Mouse (Mus musculus): ENCODE measurements around the gene Aicda. TPM values are rescaled to one million over a fixed set of nuclear protein-coding genes. Genes with fewer than 3 reads are reported as not detected.

The Aicda gene
- polyA plus RNA-seq, 1 experiment from 2014 or later, result 0.13 TPM

DNA sequence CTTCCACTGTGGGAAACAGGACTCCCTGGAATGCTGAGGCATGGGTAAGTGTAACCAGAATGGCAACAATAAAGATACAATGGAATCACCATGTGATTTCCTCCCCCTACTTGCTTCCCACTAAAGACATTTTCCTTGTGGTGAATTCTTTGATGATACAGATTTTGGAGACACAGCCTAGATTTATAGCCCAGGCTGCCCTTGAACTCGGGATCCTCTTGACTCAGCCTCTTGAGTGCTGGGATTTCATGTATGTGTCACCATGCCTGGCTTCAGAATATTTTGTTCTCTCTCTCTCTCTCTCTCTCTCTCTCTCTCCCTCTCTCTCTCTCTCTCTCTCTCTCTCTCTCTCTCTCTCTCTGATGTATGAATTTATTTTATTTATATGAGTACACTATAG, 25.5 kb downstream of the Aicda start:
- H3K9me3 ChIP-seq, result no peaks in the 10 kb centered on the region
- ATAC-seq (ENCODE audit: insufficient read depth, low FRiP score, low read depth), result no peak
- no peaks in the 10 kb centered on the region for H3K4me1 ChIP-seq
- H3K9ac ChIP-seq, result no peak overlapping the region
- H3K36me3 ChIP-seq, result no peaks in the 10 kb centered on the region
- H3K4me3 ChIP-seq (replicated peaks), result no peak overlapping the region
- H3K27ac ChIP-seq, result no peak overlapping the region
- 73% methylated on average over 1 of the region's 1 CpGs for WGBS
- H3K4me2 ChIP-seq, result no peak overlapping the region
- H3K27me3 ChIP-seq (replicated peaks), result no peaks in the 10 kb centered on the region

DNA sequence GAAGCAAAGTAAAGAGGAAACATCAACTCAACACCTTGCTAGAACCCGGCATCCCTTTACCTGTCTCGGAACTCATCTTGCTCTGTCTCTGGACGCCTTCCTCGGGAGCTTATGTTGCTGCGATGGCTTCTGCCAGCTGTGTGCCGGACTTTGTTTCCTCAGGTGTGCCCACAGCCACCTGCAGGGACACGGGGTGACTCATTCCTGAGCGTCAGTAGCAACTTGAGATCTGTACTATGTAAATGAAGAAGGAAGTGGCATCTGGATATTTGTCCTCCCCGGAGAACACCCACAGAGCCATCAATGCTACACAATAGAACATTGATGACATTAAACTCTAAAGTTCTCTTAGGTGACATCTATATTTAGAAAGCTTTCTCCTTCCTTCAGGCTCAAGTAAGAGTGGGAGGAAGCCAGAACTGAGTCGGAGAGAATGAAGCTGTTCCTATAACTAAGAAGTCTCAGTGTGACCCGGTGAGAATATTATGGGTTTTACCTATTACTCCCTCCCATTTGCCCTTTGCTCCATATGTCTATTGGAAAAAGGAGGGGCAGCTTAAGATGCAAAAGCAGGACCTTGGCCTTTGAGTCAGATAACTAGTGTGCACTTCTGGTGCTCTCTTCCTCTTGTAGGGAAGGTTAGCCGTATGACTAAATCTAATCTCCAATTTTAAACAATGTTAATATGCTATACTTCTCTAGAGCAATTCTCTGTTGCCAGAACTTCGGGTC, 37.6 kb downstream of the Aicda start:
- H3K4me1 ChIP-seq, result no peaks in the 10 kb centered on the region
- H3K36me3 ChIP-seq, result no peaks in the 10 kb centered on the region
- H3K9me3 ChIP-seq, result no peaks in the 10 kb centered on the region
- no peak overlapping the region for H3K9ac ChIP-seq
- H3K27ac ChIP-seq, result no peak overlapping the region
- peak; percentile 22; the same call in 1 of the 2 replicates for ATAC-seq (ENCODE audit: insufficient read depth, low FRiP score, low read depth)
- WGBS, result 72% methylated on average over 13 of the region's 13 CpGs
- H3K4me3 ChIP-seq (replicated peaks), result no peak overlapping the region
- no peak overlapping the region for H3K4me2 ChIP-seq
- no peaks in the 10 kb centered on the region for H3K27me3 ChIP-seq (replicated peaks)

DNA sequence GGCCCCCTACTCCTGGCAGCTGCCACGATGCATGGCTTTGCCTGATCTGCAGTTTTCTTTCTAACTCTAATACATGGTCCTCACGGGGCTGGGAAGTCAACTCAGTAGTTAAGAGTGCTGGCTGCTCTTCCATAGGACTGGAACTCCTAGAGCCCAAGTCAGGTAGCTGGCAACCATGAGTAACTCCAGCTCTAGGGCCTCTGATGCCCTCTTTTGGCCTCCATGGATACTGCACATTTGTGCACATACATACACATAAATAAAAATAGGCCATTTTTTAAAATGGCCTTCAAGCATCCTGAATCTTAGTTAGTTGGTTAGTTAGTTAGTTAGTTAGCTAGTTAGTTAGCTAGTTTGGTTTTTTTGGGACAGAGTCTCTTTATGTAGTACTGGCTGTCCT, 39.3 kb downstream of the Aicda start:
- H3K4me3 ChIP-seq (replicated peaks), result no peak overlapping the region
- no peaks in the 10 kb centered on the region for H3K9me3 ChIP-seq
- no peak overlapping the region for H3K4me2 ChIP-seq
- H3K9ac ChIP-seq, result no peak overlapping the region
- ATAC-seq (ENCODE audit: insufficient read depth, low FRiP score, low read depth), result no peak
- WGBS, result 81% methylated on average over 2 of the region's 2 CpGs
- no peak overlapping the region for H3K27ac ChIP-seq
- H3K4me1 ChIP-seq, result no peaks in the 10 kb centered on the region
- no peaks in the 10 kb centered on the region for H3K36me3 ChIP-seq
- no peaks in the 10 kb centered on the region for H3K27me3 ChIP-seq (replicated peaks)

DNA sequence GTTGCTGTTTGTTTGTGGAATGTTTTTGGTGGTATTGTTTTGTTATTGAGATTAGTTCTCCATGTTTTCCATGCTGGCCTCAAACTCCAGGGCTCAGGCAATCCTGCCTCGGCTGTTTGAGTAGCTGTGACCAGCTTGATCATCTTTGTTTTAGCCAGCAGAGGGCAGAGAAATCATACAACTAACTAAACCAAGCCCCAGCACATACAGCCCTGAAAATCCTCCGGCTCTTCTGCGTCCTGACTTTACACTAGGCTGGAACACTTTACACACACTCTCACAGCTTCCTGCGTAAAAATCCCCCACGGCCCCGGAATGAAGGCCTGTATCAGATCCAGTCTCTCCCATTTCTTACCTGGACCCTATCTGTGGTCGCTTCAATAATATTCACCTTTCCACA, 42.0 kb downstream of the Aicda start:
- WGBS, result 17% methylated on average over 7 of the region's 7 CpGs
- no peaks in the 10 kb centered on the region for H3K9me3 ChIP-seq
- no peak overlapping the region for H3K27ac ChIP-seq
- peak; percentile 41; the same call in 1 of the 2 replicates for ATAC-seq (ENCODE audit: insufficient read depth, low FRiP score, low read depth)
- no peaks in the 10 kb centered on the region for H3K27me3 ChIP-seq (replicated peaks)
- no peaks in the 10 kb centered on the region for H3K36me3 ChIP-seq
- H3K4me2 ChIP-seq, result no peak overlapping the region
- H3K9ac ChIP-seq, result no peak overlapping the region
- no peaks in the 10 kb centered on the region for H3K4me1 ChIP-seq
- H3K4me3 ChIP-seq (replicated peaks), result no peak overlapping the region

DNA sequence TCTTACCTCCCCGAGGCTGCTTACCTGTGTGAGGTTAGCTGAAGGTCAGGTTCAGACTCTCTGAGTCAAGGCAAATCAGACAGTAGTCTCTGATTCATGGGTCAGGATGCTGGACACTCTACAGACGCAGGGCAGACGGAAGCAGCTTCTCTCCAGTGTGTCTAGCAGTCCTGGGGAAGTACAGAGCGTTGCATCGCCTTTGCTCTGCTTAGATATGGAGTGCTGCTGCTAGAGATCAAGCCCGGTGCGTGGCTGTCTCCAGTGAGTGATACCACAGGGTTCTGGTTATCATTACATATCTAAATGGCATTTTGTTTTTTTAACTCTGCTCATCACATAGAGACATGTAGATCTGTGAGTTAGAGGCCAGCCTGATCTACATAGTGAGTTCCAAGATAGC, 43.0 kb downstream of the Aicda start:
- Histone ChIP-seq H3K4me3 (replicated peaks) (no peak overlapping the region), H3K4me2 (no peak overlapping the region), H3K27me3 (replicated peaks) (no peaks in the 10 kb centered on the region), H3K9ac (no peak overlapping the region), H3K9me3 (no peaks in the 10 kb centered on the region), H3K4me1 (no peaks in the 10 kb centered on the region), H3K27ac (no peak overlapping the region), H3K36me3 (no peaks in the 10 kb centered on the region)
- WGBS, result 74% methylated on average over 7 of the region's 7 CpGs
- ATAC-seq (ENCODE audit: insufficient read depth, low FRiP score, low read depth), result no peak

DNA sequence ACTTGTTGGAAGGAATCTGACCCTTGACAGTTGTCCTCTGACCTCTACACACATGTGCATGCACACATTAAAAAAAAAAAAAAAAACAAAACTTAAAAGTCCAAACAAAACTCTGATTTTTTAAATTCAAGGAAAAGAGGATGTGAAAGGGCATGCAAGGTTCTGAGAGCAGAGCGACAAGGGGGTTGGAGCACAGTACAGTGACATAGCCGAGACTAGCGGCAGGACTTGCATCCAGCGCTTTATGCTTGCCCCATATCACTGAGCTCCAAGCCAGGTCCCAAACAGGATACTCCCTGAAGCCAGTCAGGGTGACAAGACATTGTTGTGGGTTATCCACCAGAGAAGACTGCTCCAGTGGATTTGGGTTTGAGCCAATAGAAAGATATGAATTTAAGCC, 44.4 kb downstream of the Aicda start:
- Histone ChIP-seq H3K9ac (no peak overlapping the region), H3K27ac (no peak overlapping the region), H3K9me3 (no peaks in the 10 kb centered on the region), H3K27me3 (replicated peaks) (no peaks in the 10 kb centered on the region), H3K4me3 (replicated peaks) (no peak overlapping the region), H3K4me1 (no peaks in the 10 kb centered on the region), H3K4me2 (no peak overlapping the region), H3K36me3 (no peaks in the 10 kb centered on the region)
- no peak for ATAC-seq (ENCODE audit: insufficient read depth, low FRiP score, low read depth)
- 83% methylated on average over 4 of the region's 4 CpGs for WGBS

DNA sequence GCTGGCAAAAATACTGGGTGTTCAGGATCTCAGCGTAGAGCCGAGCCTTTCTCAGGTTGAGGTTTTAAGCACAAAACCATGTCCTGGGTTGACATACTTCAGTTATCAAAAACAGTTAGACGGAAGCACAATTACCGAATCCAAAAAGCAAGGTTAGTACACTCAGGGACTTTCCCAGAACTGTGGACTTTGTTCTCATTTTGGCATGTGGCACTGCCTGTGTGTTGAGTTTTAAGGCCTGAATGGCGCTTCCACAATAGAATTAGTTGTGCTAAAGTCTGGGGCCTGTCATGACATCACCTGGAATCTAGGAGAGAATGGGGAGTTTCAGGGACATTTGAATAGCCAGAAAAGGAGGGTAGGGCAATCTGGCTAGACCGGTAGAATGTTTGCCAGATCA, 44.8 kb downstream of the Aicda start:
- Histone ChIP-seq H3K9ac (no peak overlapping the region), H3K36me3 (no peaks in the 10 kb centered on the region), H3K4me3 (replicated peaks) (no peak overlapping the region), H3K27me3 (replicated peaks) (no peaks in the 10 kb centered on the region), H3K4me2 (no peak overlapping the region), H3K4me1 (no peaks in the 10 kb centered on the region), H3K27ac (no peak overlapping the region), H3K9me3 (no peaks in the 10 kb centered on the region)
- WGBS, result 79% methylated on average over 6 of the region's 6 CpGs
- ATAC-seq (ENCODE audit: insufficient read depth, low FRiP score, low read depth), result no peak

DNA sequence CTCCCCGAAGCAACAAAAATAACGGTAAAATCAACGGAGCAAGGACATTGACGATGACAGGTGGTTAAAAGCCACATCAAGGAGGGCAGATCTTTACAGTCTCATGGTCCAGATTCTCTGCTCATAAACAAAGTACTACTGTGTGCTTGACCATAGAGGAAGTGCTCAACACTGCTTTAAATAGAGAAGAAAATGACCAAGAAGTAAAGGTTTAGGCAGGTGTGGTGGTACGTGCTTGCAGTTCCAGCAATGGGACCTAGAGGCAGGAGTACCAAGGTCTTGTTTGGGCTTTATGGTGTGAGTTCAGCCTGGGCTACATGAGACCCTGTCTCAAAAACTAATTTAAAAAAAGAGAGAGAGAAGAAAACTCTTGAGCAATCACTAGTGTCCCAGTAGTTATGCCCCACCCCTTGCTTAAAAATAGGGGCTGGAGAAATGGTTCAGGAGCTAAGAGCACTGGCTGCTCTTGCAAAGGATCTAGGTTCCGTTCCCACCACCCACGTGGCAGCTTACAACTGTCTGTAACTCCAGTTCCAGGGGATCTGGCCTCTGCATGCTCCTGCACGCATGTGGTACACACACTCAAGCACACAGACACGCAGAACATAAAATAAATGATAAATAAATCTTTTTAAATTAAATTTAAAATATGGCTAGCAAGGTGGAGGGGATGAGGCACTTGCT, 45.6 kb downstream of the Aicda start:
- Histone ChIP-seq H3K9me3 (no peaks in the 10 kb centered on the region), H3K36me3 (no peaks in the 10 kb centered on the region), H3K4me2 (no peak overlapping the region), H3K27ac (no peak overlapping the region), H3K9ac (no peak overlapping the region), H3K4me1 (no peaks in the 10 kb centered on the region), H3K27me3 (replicated peaks) (no peaks in the 10 kb centered on the region), H3K4me3 (replicated peaks) (no peak overlapping the region)
- WGBS, result 87% methylated on average over 9 of the region's 9 CpGs
- ATAC-seq (ENCODE audit: insufficient read depth, low FRiP score, low read depth), result no peak

DNA sequence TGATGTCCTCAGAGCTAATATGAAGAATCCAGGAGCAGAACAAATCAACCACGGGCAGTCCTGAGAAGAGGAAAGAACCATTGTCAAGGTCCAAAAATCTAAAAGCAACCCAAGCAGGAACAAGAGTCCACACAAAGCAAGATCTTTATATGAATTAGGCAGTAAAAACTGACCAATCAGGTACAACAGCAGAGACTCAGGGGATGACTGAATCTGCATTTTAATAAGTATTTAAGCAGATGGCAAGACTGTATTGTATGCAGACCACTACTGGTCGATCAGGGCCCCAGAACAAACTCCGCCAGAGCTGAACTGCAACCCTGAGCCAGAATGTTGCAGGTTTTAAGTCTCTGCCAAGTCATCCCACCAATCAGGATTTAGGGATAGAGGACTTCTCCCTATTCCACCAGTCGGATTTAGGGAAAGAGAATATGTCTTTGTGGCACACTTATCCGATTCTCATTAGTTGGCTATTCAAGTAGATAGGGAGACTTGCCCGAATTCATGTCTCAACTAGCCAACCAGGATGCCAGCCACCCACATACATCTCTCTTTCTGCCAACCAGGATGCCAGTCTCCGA, 46.6 kb downstream of the Aicda start:
- ATAC-seq (ENCODE audit: insufficient read depth, low FRiP score, low read depth), result no peak
- no peak overlapping the region for H3K27ac ChIP-seq
- no peak overlapping the region for H3K4me2 ChIP-seq
- no peak overlapping the region for H3K9ac ChIP-seq
- H3K4me1 ChIP-seq, result no peaks in the 10 kb centered on the region
- no peaks in the 10 kb centered on the region for H3K27me3 ChIP-seq (replicated peaks)
- WGBS, result 81% methylated on average over 7 of the region's 7 CpGs
- H3K9me3 ChIP-seq, result no peaks in the 10 kb centered on the region
- H3K4me3 ChIP-seq (replicated peaks), result no peak overlapping the region
- H3K36me3 ChIP-seq, result no peaks in the 10 kb centered on the region

DNA sequence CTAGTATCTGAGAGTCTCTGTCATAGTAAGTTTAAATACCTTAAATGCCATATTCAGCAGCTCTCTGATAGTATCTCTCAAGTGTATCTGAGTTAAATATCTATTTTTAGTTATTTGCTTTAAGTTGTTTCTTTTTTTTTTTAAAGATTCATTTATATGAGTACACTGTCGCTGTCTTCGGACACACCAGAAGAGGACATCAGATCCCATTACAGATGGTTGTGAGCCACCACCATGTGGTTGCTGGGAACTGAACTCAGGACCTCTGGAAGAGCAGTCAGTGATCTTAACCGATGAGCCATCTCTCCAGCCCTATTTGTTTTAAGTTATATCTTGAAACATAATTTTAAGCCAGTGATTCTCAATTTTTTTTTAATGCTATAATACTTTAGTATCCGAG, 47.4 kb downstream of the Aicda start:
- H3K9me3 ChIP-seq, result no peaks in the 10 kb centered on the region
- no peaks in the 10 kb centered on the region for H3K4me1 ChIP-seq
- no peak overlapping the region for H3K9ac ChIP-seq
- H3K4me3 ChIP-seq (replicated peaks), result no peak overlapping the region
- H3K4me2 ChIP-seq, result no peak overlapping the region
- no peak overlapping the region for H3K27ac ChIP-seq
- WGBS, result 88% methylated on average over 4 of the region's 4 CpGs
- no peaks in the 10 kb centered on the region for H3K27me3 ChIP-seq (replicated peaks)
- H3K36me3 ChIP-seq, result no peaks in the 10 kb centered on the region
- ATAC-seq (ENCODE audit: insufficient read depth, low FRiP score, low read depth), result no peak

DNA sequence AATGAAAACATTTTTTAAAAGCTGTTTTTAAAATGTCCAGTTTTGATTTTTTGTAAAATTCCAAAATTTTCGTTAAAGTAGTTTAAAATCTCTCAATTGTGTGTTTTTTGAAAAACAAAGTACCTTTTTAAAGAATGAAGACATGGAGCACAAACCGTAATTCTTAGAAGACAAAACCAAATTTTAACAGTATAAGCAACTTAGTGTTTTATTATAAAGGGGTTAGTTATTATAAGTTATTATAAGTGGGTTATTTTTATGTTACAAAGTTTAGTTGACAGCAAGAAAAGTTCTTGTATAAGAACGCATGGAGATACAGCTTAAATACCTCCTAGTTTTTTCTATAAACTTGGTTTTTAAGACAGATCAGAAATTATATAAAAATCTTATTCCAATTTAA, 48.0 kb downstream of the Aicda start:
- Histone ChIP-seq H3K9me3 (no peaks in the 10 kb centered on the region), H3K27me3 (replicated peaks) (no peaks in the 10 kb centered on the region), H3K4me1 (no peaks in the 10 kb centered on the region), H3K27ac (0 out of 2 replicates have a peak overlapping the region, but pooled peaks have one; percentile 84), H3K4me2 (peak overlapping the region; percentile 70), H3K36me3 (no peaks in the 10 kb centered on the region), H3K4me3 (replicated peaks) (peak overlapping the region; percentile 47; the same call in 1 of the 2 replicates), H3K9ac (no peak overlapping the region)
- ATAC-seq (ENCODE audit: insufficient read depth, low FRiP score, low read depth), result no peak
- WGBS, result 78% methylated on average over 3 of the region's 3 CpGs

DNA sequence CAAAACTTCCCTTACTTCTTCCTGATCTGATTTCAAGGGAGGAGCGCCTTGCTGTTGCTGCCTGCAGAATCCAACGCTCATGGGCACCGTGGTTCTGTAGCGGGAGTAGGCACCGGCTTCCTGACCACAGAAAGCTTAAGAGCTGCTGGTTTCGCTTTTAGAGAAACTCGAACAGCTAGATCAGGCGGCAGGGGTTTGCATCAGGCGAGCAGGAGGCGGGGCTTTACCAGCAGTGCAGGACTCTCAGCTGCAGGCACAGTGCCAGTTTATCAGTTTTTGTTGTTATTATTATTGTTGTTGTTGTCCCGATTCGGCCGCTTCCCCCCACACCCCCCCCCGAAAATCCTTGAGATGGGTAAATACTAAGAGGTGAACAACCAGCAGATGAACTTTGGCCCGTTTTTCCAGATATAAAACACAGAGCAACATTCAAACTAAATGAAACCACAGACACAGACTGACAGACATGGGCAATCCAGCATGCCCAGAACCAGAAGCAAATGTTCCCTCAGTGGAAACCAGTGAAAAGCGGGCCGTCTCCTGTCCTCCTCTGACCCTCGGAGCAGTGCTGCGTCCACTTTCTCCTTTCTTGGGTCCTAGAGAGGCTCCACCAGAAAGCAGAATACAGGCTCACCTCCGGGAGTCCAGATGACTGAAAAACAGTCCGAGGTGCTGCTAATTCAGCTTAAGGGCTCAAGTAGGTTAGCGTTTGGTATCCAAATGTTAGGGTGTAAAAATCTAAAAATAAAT, 48.8 kb downstream of the Aicda start, which contains the start of gene Apobec1:
Gene Apobec1, minus strand, starts transcription at position 203 of the 750 bp plus-strand sequence.
- 5% methylated on average over 22 of the region's 22 CpGs for WGBS
- Histone ChIP-seq H3K4me1 (no peaks in the 10 kb centered on the region), H3K36me3 (no peaks in the 10 kb centered on the region), H3K4me2 (peak within 1 kb of the TSS; percentile 70), H3K4me3 (replicated peaks) (peak within 1 kb of the TSS; percentile 47), H3K9me3 (no peaks in the 10 kb centered on the region), H3K9ac (peak within 1 kb of the TSS; percentile 29; the same call in 1 of the 2 replicates), H3K27me3 (replicated peaks) (no peaks in the 10 kb centered on the region), H3K27ac (peak within 1 kb of the TSS; percentile 84)
- ATAC-seq (ENCODE audit: insufficient read depth, low FRiP score, low read depth), result peak; percentile 89
